Mouse (Mus musculus): Measurements from ENCODE around the gene Rela.

DNA sequence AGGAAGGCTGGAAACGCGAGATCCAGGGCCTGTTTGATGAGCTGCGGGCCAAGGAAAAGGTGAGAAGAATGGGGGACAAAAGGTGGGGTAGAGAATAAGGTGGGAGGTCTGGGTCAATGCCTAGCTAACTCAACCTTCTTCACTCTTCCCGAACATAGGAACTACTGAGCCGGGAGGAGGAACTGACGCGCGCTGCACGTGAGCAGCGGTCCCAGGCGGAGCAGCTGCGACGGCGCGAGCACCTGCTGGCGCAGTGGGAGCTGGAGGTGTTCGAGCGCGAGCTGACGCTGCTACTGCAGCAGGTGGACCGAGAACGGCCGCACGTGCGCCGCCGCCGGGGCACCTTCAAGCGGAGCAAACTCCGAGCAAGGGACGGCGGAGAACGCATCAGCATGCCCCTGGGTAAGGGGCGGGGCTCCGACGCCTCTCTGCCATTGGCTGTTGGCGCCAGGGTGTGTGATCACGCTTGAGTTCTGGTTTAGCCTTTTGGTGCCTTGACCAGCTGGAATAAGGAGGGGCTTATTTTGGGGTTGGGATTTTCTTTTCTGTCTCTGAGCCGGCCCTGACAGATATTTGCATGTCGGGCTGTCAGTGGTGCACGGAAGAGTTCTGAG, 58.7 kb downstream of the Rela start:
- TF ChIP-seq CTCF (IDR thresholded peaks at IDR 0.05; ENCODE audit: borderline replicate concordance, control insufficient read depth, extremely low read depth, insufficient read depth, low read length, poor library complexity) (no peak), POLR2A (IDR thresholded peaks at IDR 0.05; ENCODE audit: control insufficient read depth, extremely low read depth, insufficient read depth, low read length, poor library complexity) (no peak)
